Mouse (Mus musculus): ENCODE measurements around the gene Psmb9. TPM values are rescaled to one million over a fixed set of nuclear protein-coding genes. Genes with fewer than 3 reads are reported as not detected.

Gene Psmb9
- polyA plus RNA-seq, 1 experiment from 2014 or later: 4.5 TPM

DNA sequence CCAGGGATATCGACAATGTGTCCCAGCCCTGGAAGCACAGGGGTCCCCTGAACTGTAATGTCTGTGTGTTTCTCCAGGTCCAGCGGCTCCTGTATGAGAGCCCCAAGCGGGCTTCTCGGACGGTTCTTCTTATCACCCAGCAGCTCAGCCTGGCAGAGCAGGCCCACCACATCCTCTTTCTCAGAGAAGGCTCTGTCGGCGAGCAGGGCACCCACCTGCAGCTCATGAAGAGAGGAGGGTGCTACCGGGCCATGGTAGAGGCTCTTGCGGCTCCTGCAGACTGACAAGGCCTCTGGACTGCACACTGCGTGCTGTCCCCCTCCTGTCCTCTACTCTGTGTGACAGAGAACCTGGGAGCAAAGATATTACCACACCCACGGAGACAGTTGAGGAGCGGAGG lies 8.9 kb upstream of the Psmb9 start:
- H3K4me2 ChIP-seq: 0 out of 2 replicates have a peak overlapping the region, but pooled peaks have one; percentile 64
- H3K4me3 ChIP-seq: no peak overlapping the region
- H3K9ac ChIP-seq: no peak overlapping the region
- H3K36me3 ChIP-seq: no peaks in the 10 kb centered on the region
- 14% methylated on average over 12 of the region's 12 CpGs for WGBS (ENCODE audit: insufficient replicate concordance)
- peaks cover 92% of the 10 kb centered on the region for H3K27me3 ChIP-seq (replicated peaks)
- peaks cover 25% of the 10 kb centered on the region for H3K4me1 ChIP-seq
- H3K27ac ChIP-seq: no peak overlapping the region
- no peaks in the 10 kb centered on the region for H3K9me3 ChIP-seq (replicated peaks)
- no peak for ATAC-seq

DNA sequence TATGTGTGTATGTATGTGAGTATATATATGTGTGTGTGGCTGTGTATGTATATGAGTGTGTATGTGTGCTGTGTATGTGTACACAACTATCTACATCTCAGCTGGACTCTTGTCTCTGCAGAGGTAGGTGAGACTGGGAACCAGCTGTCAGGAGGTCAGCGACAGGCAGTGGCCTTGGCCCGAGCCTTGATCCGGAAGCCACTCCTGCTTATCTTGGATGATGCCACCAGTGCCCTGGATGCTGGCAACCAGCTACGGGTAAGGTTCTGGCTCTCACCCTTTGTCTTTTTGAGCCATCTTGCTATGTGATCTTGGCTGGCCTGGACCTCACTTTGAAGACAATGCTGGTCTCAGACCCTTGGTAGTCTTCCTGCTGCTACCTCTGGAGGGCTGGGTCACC lies 7.2 kb upstream of the Psmb9 start:
- Histone ChIP-seq H3K9ac (no peak overlapping the region), H3K4me2 (no peak overlapping the region), H3K27me3 (replicated peaks) (peaks cover 98% of the 10 kb centered on the region), H3K4me1 (peaks cover 25% of the 10 kb centered on the region), H3K9me3 (replicated peaks) (no peaks in the 10 kb centered on the region), H3K4me3 (no peak overlapping the region), H3K27ac (no peak overlapping the region), H3K36me3 (no peaks in the 10 kb centered on the region)
- no peak for ATAC-seq
- 77% methylated on average over 4 of the region's 4 CpGs for WGBS (ENCODE audit: insufficient replicate concordance)

DNA sequence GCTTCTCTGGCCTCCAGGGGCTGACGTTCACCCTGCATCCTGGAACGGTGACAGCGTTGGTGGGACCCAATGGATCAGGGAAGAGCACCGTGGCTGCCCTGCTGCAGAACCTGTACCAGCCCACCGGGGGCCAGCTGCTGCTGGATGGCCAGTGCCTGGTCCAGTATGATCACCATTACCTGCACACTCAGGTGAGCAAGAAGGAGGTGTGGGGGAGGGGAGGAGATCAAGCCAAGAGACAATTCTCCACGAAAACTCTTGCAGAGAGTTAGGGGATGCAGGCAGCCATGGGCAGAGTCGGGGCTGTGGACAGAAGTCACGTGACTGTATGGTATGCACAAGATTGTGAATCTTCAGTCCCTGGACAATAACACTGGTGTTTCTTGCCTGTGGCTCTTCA lies 5.9 kb upstream of the Psmb9 start:
- 41% methylated on average over 8 of the region's 8 CpGs for WGBS (ENCODE audit: insufficient replicate concordance)
- Histone ChIP-seq H3K4me3 (no peak overlapping the region), H3K9ac (no peak overlapping the region), H3K27ac (no peak overlapping the region), H3K4me1 (peaks cover 23% of the 10 kb centered on the region), H3K36me3 (no peaks in the 10 kb centered on the region), H3K27me3 (replicated peaks) (peaks cover 98% of the 10 kb centered on the region), H3K4me2 (no peak overlapping the region), H3K9me3 (replicated peaks) (no peaks in the 10 kb centered on the region)
- no peak for ATAC-seq

DNA sequence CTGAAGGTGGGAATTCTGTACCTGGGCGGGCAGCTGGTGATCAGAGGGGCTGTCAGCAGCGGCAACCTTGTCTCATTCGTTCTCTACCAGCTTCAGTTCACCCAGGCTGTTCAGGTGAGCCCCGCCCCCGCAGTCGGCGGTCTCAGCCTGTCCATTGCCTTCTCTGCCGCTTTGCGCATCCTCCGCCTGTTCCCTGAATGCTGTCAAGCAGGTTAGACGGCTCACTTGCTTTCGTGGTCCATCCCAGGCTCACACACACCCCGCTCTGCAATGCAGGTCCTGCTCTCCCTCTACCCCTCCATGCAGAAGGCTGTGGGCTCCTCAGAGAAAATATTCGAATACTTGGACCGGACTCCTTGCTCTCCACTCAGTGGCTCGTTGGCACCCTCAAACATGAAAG lies 5.3 kb upstream of the Psmb9 start:
- Histone ChIP-seq H3K27ac (no peak overlapping the region), H3K4me1 (peaks cover 22% of the 10 kb centered on the region), H3K4me2 (no peak overlapping the region), H3K9me3 (replicated peaks) (no peaks in the 10 kb centered on the region), H3K36me3 (no peaks in the 10 kb centered on the region), H3K4me3 (no peak overlapping the region), H3K9ac (no peak overlapping the region), H3K27me3 (replicated peaks) (peaks cover 98% of the 10 kb centered on the region)
- ATAC-seq: no peak
- 23% methylated on average over 16 of the region's 16 CpGs for WGBS (ENCODE audit: insufficient replicate concordance)

DNA sequence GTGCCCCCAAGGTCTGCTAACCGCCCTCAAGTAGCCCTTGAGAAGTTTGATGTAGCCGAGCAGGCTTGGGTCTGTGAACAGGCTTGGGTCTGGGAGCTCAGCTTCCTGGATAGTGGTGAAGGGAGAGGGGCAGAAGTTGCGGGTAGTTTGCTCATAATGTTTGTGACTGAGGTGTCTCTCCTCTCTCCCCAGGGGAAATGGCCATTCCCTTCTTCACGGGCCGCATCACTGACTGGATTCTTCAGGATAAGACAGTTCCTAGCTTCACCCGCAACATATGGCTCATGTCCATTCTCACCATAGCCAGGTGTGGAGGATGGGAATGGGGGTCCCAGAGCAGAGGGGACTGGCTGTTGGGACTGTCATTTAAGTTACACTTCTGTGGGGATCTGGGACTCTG lies 1.4 kb upstream of the Psmb9 start:
- H3K36me3 ChIP-seq: no peaks in the 10 kb centered on the region
- H3K9me3 ChIP-seq (replicated peaks): no peaks in the 10 kb centered on the region
- no peak for ATAC-seq
- no peak overlapping the region for H3K4me3 ChIP-seq
- WGBS (ENCODE audit: insufficient replicate concordance): 58% methylated on average over 6 of the region's 6 CpGs
- H3K4me2 ChIP-seq: no peak overlapping the region
- H3K9ac ChIP-seq: no peak overlapping the region
- no peak overlapping the region for H3K27ac ChIP-seq
- H3K4me1 ChIP-seq: peaks cover 22% of the 10 kb centered on the region
- peaks cover 98% of the 10 kb centered on the region for H3K27me3 ChIP-seq (replicated peaks)

DNA sequence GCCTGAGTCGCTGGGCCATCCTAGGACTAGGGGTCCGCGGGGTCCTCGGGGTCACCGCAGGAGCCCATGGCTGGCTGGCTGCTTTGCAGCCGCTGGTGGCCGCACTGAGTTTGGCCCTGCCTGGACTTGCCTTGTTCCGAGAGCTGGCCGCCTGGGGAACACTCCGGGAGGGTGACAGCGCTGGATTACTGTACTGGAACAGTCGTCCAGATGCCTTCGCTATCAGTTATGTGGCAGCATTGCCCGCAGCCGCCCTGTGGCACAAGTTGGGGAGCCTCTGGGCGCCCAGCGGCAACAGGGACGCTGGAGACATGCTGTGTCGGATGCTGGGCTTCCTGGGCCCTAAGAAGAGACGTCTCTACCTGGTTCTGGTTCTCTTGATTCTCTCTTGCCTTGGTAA lies 446 bp upstream of the Psmb9 start:
- WGBS (ENCODE audit: insufficient replicate concordance): 2% methylated on average over 20 of the region's 20 CpGs
- Histone ChIP-seq H3K9ac (peak overlapping the region; percentile 62), H3K27ac (no peak overlapping the region), H3K27me3 (replicated peaks) (peaks cover 96% of the 10 kb centered on the region), H3K4me3 (peak overlapping the region; percentile 60), H3K9me3 (replicated peaks) (no peaks in the 10 kb centered on the region), H3K36me3 (no peaks in the 10 kb centered on the region), H3K4me2 (peak overlapping the region; percentile 88), H3K4me1 (peaks cover 25% of the 10 kb centered on the region)
- peak; percentile 6; the same call in 1 of the 2 replicates for ATAC-seq

DNA sequence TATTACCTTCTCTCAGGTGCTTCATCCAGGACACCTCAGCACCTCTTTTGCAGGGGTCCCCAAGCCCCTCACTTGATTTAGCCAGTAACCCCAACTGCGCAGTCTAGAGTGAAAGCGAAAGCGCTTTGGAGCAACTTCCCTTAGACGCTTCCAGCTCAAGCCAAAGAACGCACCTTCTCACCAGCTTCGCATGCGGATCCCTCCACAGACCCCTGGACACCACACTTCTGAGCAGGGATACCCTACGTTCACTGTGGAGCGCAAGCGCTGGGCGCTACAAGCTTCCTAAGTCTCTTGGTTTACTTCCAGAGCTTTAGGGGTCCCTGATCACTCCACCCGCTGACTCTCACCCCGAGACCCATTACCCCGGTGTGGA lies 691 bp downstream of the Psmb9 start:
- peak overlapping the region; percentile 88 for H3K4me2 ChIP-seq
- peak overlapping the region; percentile 60 for H3K4me3 ChIP-seq
- ATAC-seq: peak; percentile 19; the same call in 1 of the 2 replicates
- H3K9ac ChIP-seq: peak overlapping the region; percentile 62
- 4% methylated on average over 14 of the region's 14 CpGs for WGBS (ENCODE audit: insufficient replicate concordance)
- no peaks in the 10 kb centered on the region for H3K9me3 ChIP-seq (replicated peaks)
- H3K27ac ChIP-seq: no peak overlapping the region
- no peaks in the 10 kb centered on the region for H3K36me3 ChIP-seq
- peaks cover 25% of the 10 kb centered on the region for H3K4me1 ChIP-seq
- peaks cover 85% of the 10 kb centered on the region for H3K27me3 ChIP-seq (replicated peaks)

DNA sequence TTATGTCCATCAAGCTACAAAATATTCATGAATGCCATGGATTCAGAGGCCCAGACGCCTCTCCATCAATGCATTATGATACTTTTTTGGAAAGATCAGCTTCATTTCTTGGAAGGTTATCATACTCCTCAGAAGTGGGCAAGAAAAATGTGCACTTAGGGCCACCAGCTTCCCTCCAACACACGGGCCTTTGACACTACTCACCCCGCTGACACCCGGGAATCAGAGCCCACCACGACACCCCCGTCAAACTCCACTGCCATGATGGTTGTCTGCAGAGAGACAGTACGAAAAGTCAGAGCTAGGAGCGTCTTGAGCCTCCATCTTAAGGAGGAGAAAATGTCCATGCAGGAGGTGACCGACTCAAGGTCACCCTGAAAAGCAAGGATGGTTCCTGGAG lies 2.0 kb downstream of the Psmb9 start:
- Histone ChIP-seq H3K4me2 (no peak overlapping the region), H3K27ac (no peak overlapping the region), H3K27me3 (replicated peaks) (peaks cover 71% of the 10 kb centered on the region), H3K9me3 (replicated peaks) (no peaks in the 10 kb centered on the region), H3K4me1 (peaks cover 25% of the 10 kb centered on the region), H3K4me3 (no peak overlapping the region), H3K9ac (no peak overlapping the region), H3K36me3 (no peaks in the 10 kb centered on the region)
- WGBS (ENCODE audit: insufficient replicate concordance): 75% methylated on average over 9 of the region's 9 CpGs
- ATAC-seq: no peak

DNA sequence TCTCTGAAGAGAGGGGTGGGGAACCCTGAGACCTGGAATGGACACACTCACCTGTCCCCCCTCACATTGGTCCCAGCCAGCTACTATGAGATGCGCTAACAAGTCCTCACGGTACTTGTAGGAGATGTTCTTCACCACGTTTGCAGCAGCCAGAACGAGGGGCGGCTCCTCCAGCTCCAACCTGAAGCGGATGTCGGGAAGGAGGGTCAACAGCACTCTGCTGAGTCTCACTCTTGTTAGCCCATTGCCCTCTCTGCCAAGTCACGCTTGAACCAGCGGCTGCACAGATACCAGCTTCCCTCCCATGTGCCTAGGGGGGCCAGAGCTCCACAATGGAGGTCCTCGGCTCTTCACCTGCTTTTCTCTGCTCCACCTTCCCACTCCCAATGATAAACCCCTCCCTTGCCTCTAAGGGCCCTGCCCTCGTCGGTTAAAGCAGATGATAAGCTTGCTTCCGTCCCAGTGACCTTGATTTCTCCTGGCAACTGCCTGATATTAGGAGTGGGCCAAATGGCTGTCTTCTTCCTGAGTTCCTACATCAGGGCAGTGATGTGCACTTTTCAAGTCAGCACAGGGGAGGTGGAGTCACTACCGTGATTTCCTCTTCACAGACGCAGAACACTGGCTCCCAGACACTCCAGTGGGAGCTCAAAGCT lies 3.9 kb downstream of the Psmb9 start:
- Histone ChIP-seq H3K4me1 (peaks cover 25% of the 10 kb centered on the region), H3K27me3 (replicated peaks) (peaks cover 53% of the 10 kb centered on the region), H3K4me3 (no peak overlapping the region), H3K9ac (no peak overlapping the region), H3K9me3 (replicated peaks) (no peaks in the 10 kb centered on the region), H3K36me3 (no peaks in the 10 kb centered on the region), H3K27ac (no peak overlapping the region), H3K4me2 (no peak overlapping the region)
- WGBS (ENCODE audit: insufficient replicate concordance): 52% methylated on average over 15 of the region's 15 CpGs
- ATAC-seq: no peak

DNA sequence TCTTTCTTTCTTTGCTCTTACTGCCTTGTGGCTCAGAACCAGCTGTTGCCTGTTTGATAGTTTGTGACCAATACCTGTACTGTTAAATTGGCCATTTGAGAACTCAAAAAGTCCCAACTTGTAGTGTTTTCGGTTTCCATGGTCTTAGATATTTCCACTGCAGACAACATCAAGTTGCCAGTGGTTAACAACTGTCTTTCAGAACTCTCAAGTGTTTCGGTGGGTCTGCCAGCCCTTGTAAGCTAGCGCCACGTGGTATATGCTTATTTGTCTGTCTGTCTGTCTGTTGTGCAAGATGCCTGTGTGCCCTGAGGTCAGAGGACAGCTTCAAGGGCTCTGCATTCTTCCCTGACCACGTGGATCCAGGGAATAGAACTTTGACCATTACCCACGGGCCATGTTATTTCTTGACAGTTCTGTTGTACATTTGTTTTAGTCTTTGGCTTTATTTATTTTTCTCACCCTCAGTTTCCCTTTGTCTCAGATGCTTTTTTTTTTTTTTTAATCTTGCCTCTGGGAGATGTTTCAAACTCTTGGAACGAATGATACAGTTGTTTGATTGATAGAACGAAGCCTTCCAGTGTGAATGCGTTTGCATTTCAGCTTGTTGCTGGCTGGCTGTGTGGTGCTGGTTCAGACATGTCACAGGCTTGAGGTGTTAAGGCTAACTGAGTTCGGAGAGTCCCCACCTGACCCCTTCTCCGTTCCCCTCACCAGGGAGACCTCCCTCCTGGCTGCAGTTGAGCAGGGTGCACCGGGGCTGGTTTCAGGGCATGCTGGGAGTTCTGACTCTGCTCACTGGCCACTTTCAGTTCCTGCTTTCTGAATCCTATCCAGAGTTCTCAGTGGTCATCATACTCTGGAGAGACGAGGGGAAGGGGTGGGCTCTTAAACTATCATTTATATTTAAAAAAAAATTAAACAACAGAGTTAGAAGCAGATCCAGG lies 7.4 kb downstream of the Psmb9 start:
- Histone ChIP-seq H3K4me3 (no peak overlapping the region), H3K27ac (no peak overlapping the region), H3K4me1 (peaks cover 5% of the 10 kb centered on the region; the same call in 1 of the 2 replicates), H3K36me3 (no peaks in the 10 kb centered on the region), H3K27me3 (replicated peaks) (peaks cover 19% of the 10 kb centered on the region), H3K4me2 (no peak overlapping the region), H3K9me3 (replicated peaks) (peaks cover 13% of the 10 kb centered on the region; the same call in 1 of the 2 replicates), H3K9ac (no peak overlapping the region)
- no peak for ATAC-seq
- WGBS (ENCODE audit: insufficient replicate concordance): 54% methylated on average over 13 of the region's 13 CpGs

DNA sequence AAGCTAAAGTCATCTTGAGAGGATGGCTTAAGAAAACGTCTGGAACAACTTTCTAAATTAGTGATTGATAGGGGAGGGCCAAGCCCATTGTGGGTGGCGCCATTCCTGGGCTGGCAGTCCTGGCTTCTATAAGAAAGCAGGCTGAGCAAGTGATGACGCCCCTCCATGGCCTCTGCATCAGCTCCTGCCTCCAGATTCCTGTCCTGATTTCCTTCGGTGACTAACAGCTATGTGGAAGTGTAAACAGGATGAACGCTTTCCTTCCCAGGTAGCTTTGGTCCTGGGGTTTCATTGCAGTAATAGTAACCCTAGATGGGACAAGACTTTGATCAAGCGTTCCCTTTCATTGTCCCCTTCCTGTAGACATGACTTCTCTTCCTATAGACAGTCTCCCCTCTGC lies 8.5 kb downstream of the Psmb9 start:
- peaks cover 14% of the 10 kb centered on the region for H3K27me3 ChIP-seq (replicated peaks)
- H3K27ac ChIP-seq: no peak overlapping the region
- 50% methylated on average over 6 of the region's 6 CpGs for WGBS (ENCODE audit: insufficient replicate concordance)
- peaks cover 4% of the 10 kb centered on the region; the same call in 1 of the 2 replicates for H3K4me1 ChIP-seq
- H3K4me3 ChIP-seq: no peak overlapping the region
- peaks cover 13% of the 10 kb centered on the region; the same call in 1 of the 2 replicates for H3K9me3 ChIP-seq (replicated peaks)
- ATAC-seq: no peak
- no peaks in the 10 kb centered on the region for H3K36me3 ChIP-seq
- no peak overlapping the region for H3K4me2 ChIP-seq
- H3K9ac ChIP-seq: no peak overlapping the region

DNA sequence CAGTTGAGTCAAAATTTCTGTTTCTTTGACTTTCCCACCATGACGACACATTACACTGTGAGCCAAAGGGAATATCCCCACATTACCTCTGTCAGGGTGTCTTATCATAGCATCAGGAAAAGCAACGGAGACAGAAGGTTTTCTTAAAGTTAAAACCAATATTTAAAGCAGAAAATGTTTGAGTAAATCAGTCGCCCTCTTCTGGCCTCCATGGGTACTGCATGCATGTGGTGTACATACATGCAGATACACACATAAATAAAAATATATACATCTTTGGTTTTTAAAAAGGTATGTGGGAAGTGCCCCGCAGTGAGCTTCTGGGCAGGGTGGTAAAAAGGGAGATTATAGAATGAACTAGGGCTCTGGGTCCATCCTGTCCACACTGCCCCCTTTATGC lies 10.4 kb downstream of the Psmb9 start:
- H3K36me3 ChIP-seq: no peaks in the 10 kb centered on the region
- no peak overlapping the region for H3K4me3 ChIP-seq
- ATAC-seq: no peak
- WGBS (ENCODE audit: insufficient replicate concordance): 60% methylated on average over 4 of the region's 4 CpGs
- H3K9ac ChIP-seq: no peak overlapping the region
- no peaks in the 10 kb centered on the region for H3K4me1 ChIP-seq
- H3K9me3 ChIP-seq (replicated peaks): peaks cover 18% of the 10 kb centered on the region
- no peak overlapping the region for H3K27ac ChIP-seq
- H3K4me2 ChIP-seq: no peak overlapping the region
- H3K27me3 ChIP-seq (replicated peaks): 0 out of 2 replicates have a peak, but pooled peaks cover 9% of the 10 kb centered on the region

Measured in liver, embryonic 12.5 days (tissue).